Mouse (Mus musculus) liver, embryonic 11.5 days (tissue): ENCODE results near the gene Amt. TPM values are rescaled to one million over a fixed set of nuclear protein-coding genes. Genes with fewer than 3 reads are reported as not detected.

Source experiments
- ATAC-seq: fragments of 200-750 bp; cut with Nextera tagmentation; replicated peaks from 2 replicates; pipeline ENCODE4 v1.8.0; 2017; ENCODE audit warnings: moderate number of reproducible peaks, mild to moderate bottlenecking, moderate TSS enrichment, moderate library complexity; ENCODE audit not compliant: low FRiP score
- DNase-seq: peaks from one replicate; pipeline ENCODE4 v3.0.0-alpha.2; 2017; ENCODE audit warnings: low spot score
- H3K27ac ChIP-seq: fragments of 300-500 bp; sonication (generic); 2 replicates; pipeline ENCODE4 v1.5.1; 2014; ENCODE audit warnings: mild to moderate bottlenecking, low read depth, low read length, control low read depth
- H3K27me3 ChIP-seq: fragments of 300-500 bp; sonication (generic); replicated peaks from 2 replicates; pipeline ENCODE4 v1.6.1; 2014; ENCODE audit warnings: low read length, mixed read lengths; ENCODE audit not compliant: control insufficient read depth, insufficient read depth
- H3K36me3 ChIP-seq: fragments of 300-500 bp; sonication (generic); 2 replicates; pipeline ENCODE4 v1.6.1; 2014; ENCODE audit warnings: mild to moderate bottlenecking, low read length, moderate library complexity, mixed read lengths; ENCODE audit not compliant: control insufficient read depth, insufficient read depth
- H3K4me1 ChIP-seq: fragments of 300-500 bp; sonication (generic); replicated peaks from 2 replicates; pipeline ENCODE4 v1.6.1; 2014; ENCODE audit warnings: low read length, mixed read lengths; ENCODE audit not compliant: control insufficient read depth, insufficient read depth
- H3K4me2 ChIP-seq: fragments of 300-500 bp; sonication (generic); 2 replicates; pipeline ENCODE4 v1.6.1; 2014; ENCODE audit warnings: mild to moderate bottlenecking, control low read depth, moderate library complexity
- H3K4me3 ChIP-seq: fragments of 300-500 bp; sonication (generic); 2 replicates; pipeline ENCODE4 v1.5.1; 2014; ENCODE audit warnings: low read depth, low read length, control low read depth
- H3K9ac ChIP-seq: fragments of 300-500 bp; sonication (generic); 2 replicates; pipeline ENCODE4 v1.6.1; 2014; ENCODE audit warnings: low read depth, low read length, control low read depth
- H3K9me3 ChIP-seq: fragments of 300-500 bp; sonication (generic); 2 replicates; pipeline ENCODE4 v1.6.1; 2016; ENCODE audit warnings: low read length, inconsistent platforms, mixed read lengths; ENCODE audit not compliant: control insufficient read depth
- WGBS: fragments of 180-500 bp; shearing (Covaris S2); extraction: QIAGEN DNeasy Blood & Tissue Kit; methylation state at CpG from one replicate; pipeline ENCODE4 v1.1.7; 2014; 5-methylcytosine and 5-hydroxymethylcytosine counted together
- polyA plus RNA-seq: library from polyadenylated mRNA; unstranded; fragments of >200 nt; fragmentation: Nextera tagmentation; extraction: Ambion mirVana; gene quantifications from 2 replicates; pipeline ENCODE4 v1.2.1, GENCODE M21; 2014

Gene Amt
- polyA plus RNA-seq, 1 experiment from 2014 or later = 16.0 TPM

- peaks cover 4% of the 10 kb centered on the region; the same call in 1 of the 2 replicates for H3K36me3 ChIP-seq
- DNase-seq (no peak), ATAC-seq (no peak)
- WGBS = 68% methylated on average over 1 of the region's 1 CpGs
- peaks cover 47% of the 10 kb centered on the region for H3K4me1 ChIP-seq
- H3K9me3 ChIP-seq = no peaks in the 10 kb centered on the region
- H3K27me3 ChIP-seq = no peaks in the 10 kb centered on the region
- H3K27ac ChIP-seq = peak overlapping the region; percentile 98
- H3K4me3 ChIP-seq = no peak overlapping the region
- no peak overlapping the region; the same call in 1 of the 2 replicates for H3K9ac ChIP-seq
- H3K4me2 ChIP-seq = peak overlapping the region; percentile 29
Measured at GRCm38 (mm10) chr9:108343835-108344234, 47.2 kb downstream of the Amt start.

- Histone ChIP-seq H3K4me2 (peak overlapping the region; percentile 25), H3K9me3 (no peaks in the 10 kb centered on the region), H3K36me3 (peaks cover 7% of the 10 kb centered on the region; the same call in 1 of the 2 replicates), H3K4me1 (peaks cover 53% of the 10 kb centered on the region), H3K4me3 (no peak overlapping the region), H3K27me3 (no peaks in the 10 kb centered on the region), H3K9ac (peak overlapping the region; percentile 43), H3K27ac (peak overlapping the region; percentile 98)
- WGBS = 81% methylated on average over 4 of the region's 4 CpGs
- ATAC-seq = no peak
- DNase-seq = no peak
Measured at GRCm38 (mm10) chr9:108344471-108344870, 47.8 kb downstream of the Amt start.

GRCm38 (mm10) chr9:108347024-108347423 is 50.4 kb downstream of the Amt start:
- Histone ChIP-seq H3K4me3 (peak overlapping the region; percentile 98), H3K27me3 (no peaks in the 10 kb centered on the region), H3K36me3 (peaks cover 19% of the 10 kb centered on the region), H3K9ac (peak overlapping the region; percentile 92), H3K27ac (peak overlapping the region; percentile 87), H3K4me1 (peaks cover 47% of the 10 kb centered on the region), H3K9me3 (no peaks in the 10 kb centered on the region), H3K4me2 (peak overlapping the region; percentile 77)
- WGBS = 9% methylated on average over 11 of the region's 11 CpGs
- ATAC-seq (no peak), DNase-seq (no peak)

- ATAC-seq = peak; percentile 83
- WGBS = under 1% methylated on average over 75 of the region's 75 CpGs
- DNase-seq = peak; percentile 87
Measured at GRCm38 (mm10) chr9:108347540-108348289, 51.1 kb downstream of the Amt start, which contains the start of gene Usp4. Usp4 (plus strand) TSS chr9:108347853.

GRCm38 (mm10) chr9:108348290-108348680 is 51.6 kb downstream of the Amt start:
- H3K4me1 ChIP-seq = peaks cover 34% of the 10 kb centered on the region
- ATAC-seq = no peak; the same call in 1 of the 2 replicates
- H3K9ac ChIP-seq = peak overlapping the region; percentile 92
- WGBS = 5% methylated on average over 14 of the region's 14 CpGs
- H3K27ac ChIP-seq = peak overlapping the region; percentile 87
- peaks cover 28% of the 10 kb centered on the region for H3K36me3 ChIP-seq
- peak overlapping the region; percentile 77 for H3K4me2 ChIP-seq
- no peak for DNase-seq
- H3K4me3 ChIP-seq = peak overlapping the region; percentile 98
- H3K9me3 ChIP-seq = no peaks in the 10 kb centered on the region
- no peaks in the 10 kb centered on the region for H3K27me3 ChIP-seq

More at GRCm38 (mm10) chr9:108347540-108348289, 51.1 kb downstream of the Amt start, which contains the start of gene Usp4:
- Histone ChIP-seq H3K27ac (peak within 1 kb of the TSS; percentile 87), H3K4me1 (peaks cover 40% of the 10 kb centered on the region), H3K9me3 (no peaks in the 10 kb centered on the region), H3K4me3 (peak within 1 kb of the TSS; percentile 98), H3K27me3 (no peaks in the 10 kb centered on the region), H3K4me2 (peak within 1 kb of the TSS; percentile 77), H3K36me3 (peaks cover 23% of the 10 kb centered on the region), H3K9ac (peak within 1 kb of the TSS; percentile 92)

DNA sequence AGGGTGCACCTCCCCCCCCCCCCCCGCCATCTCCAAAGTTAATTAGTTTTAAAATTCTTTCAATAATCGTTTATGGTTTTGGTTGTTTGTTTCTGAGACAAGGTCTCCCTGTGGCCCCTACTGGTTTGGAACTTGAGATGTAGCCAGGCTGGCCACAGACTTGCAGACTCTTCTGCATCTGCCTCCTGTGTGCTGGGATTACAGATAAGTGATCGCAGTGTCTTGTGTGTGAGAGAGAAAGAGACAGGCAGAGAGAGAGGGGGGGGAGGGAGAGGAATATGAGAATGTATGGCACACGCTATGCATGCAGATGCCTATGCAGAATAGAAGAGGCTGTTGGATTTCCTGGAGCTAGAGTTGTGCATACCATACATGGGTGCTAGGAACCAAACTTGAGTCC is 53.1 kb downstream of the Amt start:
- H3K27me3 ChIP-seq = no peaks in the 10 kb centered on the region
- H3K36me3 ChIP-seq = peaks cover 34% of the 10 kb centered on the region
- H3K4me1 ChIP-seq = peaks cover 20% of the 10 kb centered on the region
- no peaks in the 10 kb centered on the region for H3K9me3 ChIP-seq
- WGBS = 60% methylated on average over 4 of the region's 4 CpGs
- H3K27ac ChIP-seq = peak overlapping the region; percentile 43; the same call in 1 of the 2 replicates
- H3K4me2 ChIP-seq = peak overlapping the region; percentile 77
- DNase-seq (no peak), ATAC-seq (peak; percentile 57)
- peak overlapping the region; percentile 53; the same call in 1 of the 2 replicates for H3K9ac ChIP-seq
- peak overlapping the region; percentile 98 for H3K4me3 ChIP-seq

Other genes starting within 250 kb of the Amt start
- gene Gmppb, start 247.6 kb upstream of the Amt start, polyA plus RNA-seq = 26.5 and 30.0 TPM in 2 replicates
- gene Amigo3, start 243.7 kb upstream of the Amt start, polyA plus RNA-seq = 2.3 TPM in 2 replicates
- 9.7 and 12.5 TPM in 2 replicates for gene Mst1, start 216.4 kb upstream of the Amt start, polyA plus RNA-seq
- 59.1 and 59.2 TPM in 2 replicates for gene Rnf123, start 213.5 kb upstream of the Amt start, polyA plus RNA-seq
- 159 and 167 TPM in 2 replicates for gene Apeh, start 202.2 kb upstream of the Amt start, polyA plus RNA-seq
- gene Bsn, start 106.5 kb upstream of the Amt start, polyA plus RNA-seq = 5.2 and 5.7 TPM in 2 replicates
- gene Dag1, start 32.9 kb upstream of the Amt start, polyA plus RNA-seq = 41.1 and 41.5 TPM in 2 replicates
- 11.3 and 13.9 TPM in 2 replicates for gene Nicn1, start 6.4 kb upstream of the Amt start, polyA plus RNA-seq
- gene Rhoa, start 9.3 kb downstream of the Amt start, polyA plus RNA-seq = 254 and 264 TPM in 2 replicates
- 14.9 and 16.1 TPM in 2 replicates for gene Tcta, start 9.3 kb downstream of the Amt start, polyA plus RNA-seq
- 2,990 and 3,052 TPM in 2 replicates for gene Gpx1, start 42.0 kb downstream of the Amt start, polyA plus RNA-seq
- 114 and 122 TPM in 2 replicates for gene Usp4, start 51.0 kb downstream of the Amt start, polyA plus RNA-seq
- gene 1700102P08Rik, start 96.0 kb downstream of the Amt start, polyA plus RNA-seq = 0.81 and 1.3 TPM in 2 replicates
- 0.82 and 0.88 TPM in 2 replicates for gene Ccdc36, start 131.6 kb downstream of the Amt start, polyA plus RNA-seq
- not detected in 2 replicates for gene BC048562, start 139.6 kb downstream of the Amt start, polyA plus RNA-seq
- 48.6 and 51.1 TPM in 2 replicates for gene Ccdc71, start 163.7 kb downstream of the Amt start, polyA plus RNA-seq
- gene Klhdc8b, start 164.7 kb downstream of the Amt start, polyA plus RNA-seq = 24.2 and 26.8 TPM in 2 replicates
- gene Lamb2, start 182.9 kb downstream of the Amt start, polyA plus RNA-seq = 14.8 and 18.7 TPM in 2 replicates
- 57.5 and 66.8 TPM in 2 replicates for gene Usp19, start 193.7 kb downstream of the Amt start, polyA plus RNA-seq
- gene Qars, start 210.9 kb downstream of the Amt start, polyA plus RNA-seq = 120 and 122 TPM in 2 replicates
- gene Qrich1, start 220.0 kb downstream of the Amt start, polyA plus RNA-seq = 106 and 116 TPM in 2 replicates